Mouse (Mus musculus): ENCODE measurements around the gene Fam227b. TPM values are rescaled to one million over a fixed set of nuclear protein-coding genes. Genes with fewer than 3 reads are reported as not detected.

Gene Fam227b
- total RNA-seq, 2 experiments from 2014 or later, result not detected

DNA sequence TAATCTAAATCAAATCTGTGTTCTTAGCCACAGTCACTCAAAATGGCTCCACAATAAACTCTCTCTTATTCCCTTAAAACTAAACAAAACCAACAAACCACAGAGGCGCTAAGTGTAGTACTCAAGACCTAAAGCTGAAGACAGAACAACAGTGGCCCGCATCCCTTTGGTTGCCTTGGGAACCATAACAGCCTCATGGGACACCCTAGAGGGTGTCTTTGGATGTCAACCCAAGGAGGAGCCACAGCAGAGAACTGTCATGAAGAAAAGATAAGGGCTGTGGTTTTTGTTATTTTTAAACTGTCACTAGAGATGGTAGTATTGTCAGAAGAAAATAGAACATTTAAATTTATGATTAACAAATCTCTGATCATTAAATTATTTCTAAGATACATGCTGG is 145.1 kb downstream of the Fam227b start:
- no peak for DNase-seq (ENCODE audit: low spot score in 2 of 2)

DNA sequence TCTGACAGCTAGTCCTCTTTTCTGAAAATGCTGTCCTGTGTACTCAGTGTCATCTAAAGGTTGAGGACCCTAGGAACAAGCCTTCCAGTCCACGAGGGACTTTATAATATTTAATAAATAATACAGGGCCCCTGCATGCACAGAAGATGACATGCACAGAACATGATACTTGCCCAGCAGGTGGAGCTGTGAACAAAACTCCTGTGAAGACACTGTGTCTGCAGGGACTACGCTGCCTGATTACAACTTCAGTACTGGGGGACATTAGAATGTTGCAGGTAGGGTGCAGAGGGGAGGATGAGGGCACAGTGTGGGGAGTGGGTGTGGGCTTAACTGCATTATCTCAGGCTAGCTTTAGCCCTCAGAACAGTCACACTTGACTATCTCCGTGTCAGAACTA is 145.7 kb downstream of the Fam227b start:
- DNase-seq (ENCODE audit: low spot score in 2 of 2), result peak; percentile 20 to 50

DNA sequence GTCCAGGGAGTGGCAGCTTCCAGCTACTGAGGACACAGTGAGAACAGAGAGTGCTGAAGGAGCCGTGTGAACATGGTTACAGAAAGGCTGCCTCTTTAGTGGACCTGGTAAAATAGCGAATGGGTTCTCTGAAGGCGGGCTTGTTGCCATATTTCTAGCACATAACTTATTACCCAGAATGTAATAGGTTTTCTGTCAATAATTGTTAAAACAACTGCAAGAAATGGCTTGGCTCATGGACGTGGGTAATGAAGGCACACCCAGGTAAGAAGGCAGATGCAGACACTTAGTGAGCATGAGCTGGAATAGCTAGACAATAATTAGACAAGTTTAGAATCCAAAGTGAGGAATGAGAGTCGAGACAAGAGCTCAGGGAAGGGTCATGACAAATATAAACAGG is 149.5 kb downstream of the Fam227b start:
- no peak for DNase-seq (ENCODE audit: low spot score in 2 of 2)

DNA sequence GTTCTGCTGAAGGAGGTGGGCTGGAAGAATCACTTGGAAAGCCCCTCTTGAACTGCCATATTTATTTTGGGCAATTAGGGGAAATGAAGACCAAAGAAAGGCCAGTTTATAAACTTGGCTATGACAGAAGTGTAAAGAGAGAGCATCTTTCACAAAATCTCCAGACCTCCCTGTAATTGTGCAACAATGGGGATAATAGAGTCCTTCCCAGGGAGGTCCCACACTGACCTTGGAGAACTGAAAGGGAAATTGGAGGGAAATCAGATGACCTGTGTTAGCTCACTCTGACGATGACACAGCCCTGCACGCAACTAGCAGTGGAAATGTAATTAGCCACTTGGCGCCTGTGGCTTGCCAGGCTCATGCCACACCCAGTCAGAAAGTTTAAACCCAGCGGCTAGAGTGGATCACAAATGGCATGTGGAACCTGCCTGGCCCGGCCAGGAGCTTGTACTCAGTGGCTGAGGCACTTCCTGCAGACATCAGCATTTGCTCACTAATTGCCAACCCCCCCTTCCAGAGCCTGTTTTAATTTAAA is 175.9 kb downstream of the Fam227b start:
- no peak for DNase-seq (ENCODE audit: low spot score in 2 of 2)

DNA sequence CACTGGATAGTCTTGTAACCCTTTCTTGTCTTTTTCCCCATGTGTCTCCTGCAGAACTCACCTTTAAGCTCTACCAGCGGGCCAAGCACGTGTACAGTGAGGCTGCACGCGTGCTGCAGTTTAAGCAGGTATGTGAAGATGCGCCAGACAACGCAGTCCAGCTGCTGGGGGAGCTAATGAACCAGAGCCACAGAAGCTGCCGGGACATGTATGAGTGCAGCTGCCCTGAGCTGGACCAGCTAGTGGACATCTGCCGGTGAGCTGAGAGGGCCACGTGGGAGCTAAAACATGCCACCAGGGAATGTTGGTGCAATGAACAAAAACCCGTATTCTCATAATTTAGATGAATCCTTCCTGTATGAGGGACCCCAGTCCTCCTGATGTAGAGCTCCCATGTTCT is 176.6 kb downstream of the Fam227b start:
- no peak for DNase-seq (ENCODE audit: low spot score in 2 of 2)

DNA sequence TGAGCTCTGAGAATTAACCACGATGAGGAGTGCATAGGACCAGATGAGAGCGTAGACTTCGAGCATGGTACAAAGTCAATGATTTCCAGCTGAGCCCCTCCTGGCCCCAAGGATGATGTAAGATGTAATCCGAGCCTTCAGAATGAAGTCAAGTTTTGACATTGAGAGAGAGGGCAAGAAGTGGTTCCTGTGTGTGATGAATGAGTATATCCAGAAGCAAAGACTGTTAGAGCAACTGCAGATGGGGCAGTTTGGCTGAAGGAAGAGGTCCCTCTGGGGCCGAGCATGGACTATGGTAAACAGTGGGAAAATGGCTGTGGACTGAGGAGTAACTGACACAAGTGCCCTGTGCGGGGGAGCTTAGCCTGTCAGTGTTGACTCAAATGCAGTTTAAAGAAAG is 178.6 kb downstream of the Fam227b start:
- DNase-seq (ENCODE audit: low spot score in 2 of 2), result no peak

DNA sequence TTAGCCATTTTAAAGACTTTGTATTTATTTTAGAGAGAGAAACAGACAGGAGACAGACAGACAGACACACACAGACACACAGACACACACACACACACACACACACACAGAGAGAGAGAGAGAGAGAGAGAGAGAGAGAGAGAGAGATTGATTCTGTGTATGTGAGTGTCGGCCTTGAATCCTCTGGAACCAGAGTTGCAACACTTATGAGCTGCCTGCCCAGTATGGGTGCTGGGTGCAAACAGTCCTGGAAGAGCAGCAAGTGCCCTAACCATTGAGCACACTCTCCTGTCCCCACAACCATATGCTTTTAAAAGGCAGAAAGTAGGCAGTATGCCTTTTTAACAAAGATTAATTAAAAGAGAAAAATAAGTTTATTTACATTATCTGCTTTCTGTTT is 183.0 kb downstream of the Fam227b start:
- no peak for DNase-seq (ENCODE audit: low spot score in 2 of 2)

DNA sequence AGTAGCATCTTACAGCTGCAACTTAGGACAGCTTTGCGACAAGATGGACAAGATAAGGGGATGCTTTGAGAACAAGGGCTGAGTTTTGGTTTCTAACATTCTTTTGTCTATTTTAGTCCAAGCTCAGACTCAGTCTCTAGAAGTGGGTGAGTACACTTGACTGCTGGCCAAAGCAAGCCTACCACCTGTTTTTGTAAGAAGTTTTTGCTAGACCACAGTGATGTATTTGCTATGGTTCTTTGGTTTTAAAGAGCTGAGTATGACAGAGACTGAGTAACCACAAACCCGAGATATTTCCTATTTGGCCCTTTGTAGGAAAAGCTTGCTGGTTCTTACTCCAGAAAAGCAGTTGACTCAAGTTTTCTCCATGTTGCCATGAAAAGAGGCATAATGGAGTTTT is 203.6 kb downstream of the Fam227b start:
- no peak for DNase-seq (ENCODE audit: low spot score in 2 of 2)

DNA sequence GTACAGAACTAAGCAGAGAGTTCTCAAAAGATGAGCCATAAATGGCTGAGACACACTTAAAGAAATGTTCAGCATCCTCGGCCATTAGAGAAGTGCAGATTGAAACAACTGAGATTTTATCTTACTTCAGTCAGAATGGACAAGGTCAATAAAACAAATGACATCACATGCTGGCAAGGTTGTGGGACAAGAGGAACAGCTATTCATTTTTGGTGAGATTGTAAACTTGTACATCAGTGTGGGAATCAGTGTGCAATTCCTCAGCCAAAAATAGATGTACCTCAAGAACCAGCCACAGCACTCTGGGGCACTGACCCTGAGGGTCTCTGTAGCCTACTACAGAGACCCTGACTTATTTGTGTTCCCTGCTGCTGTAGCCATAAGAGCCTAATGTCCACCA is 208.5 kb downstream of the Fam227b start:
- DNase-seq (ENCODE audit: low spot score in 2 of 2), result no peak

DNA sequence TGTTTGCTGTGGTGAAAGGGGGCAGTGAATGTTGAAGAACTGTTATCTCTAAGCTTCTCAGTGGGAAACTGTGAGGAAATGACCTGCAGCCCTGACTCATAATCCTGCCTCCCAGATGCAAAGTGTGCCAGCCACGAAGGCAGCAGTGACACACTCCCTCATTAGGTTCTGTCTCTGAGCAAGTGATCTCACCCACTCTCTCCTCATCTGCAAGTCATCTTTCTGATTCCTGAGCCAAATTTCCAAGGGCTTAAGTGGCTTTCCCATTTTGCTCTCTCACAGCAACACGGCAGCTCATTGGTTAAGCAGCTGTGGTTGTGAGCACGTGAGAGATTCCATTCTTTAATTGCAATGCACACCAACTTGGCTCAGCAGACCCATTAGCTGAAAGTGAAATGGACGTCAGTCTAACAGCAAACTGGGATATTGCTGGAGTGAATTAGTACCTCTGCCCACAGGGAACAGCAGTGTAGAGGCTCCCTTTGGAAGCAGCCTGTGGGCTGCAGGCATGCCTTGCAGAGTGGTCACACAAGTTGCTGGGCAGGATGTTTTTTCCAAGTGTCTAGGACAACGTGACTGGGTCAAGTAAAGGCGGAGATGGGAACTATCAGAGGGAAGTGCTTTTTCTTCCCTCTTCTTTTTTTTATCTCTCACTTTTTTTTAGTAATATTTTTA is 210.6 kb downstream of the Fam227b start:
- DNase-seq (ENCODE audit: low spot score in 2 of 2), result no peak

DNA sequence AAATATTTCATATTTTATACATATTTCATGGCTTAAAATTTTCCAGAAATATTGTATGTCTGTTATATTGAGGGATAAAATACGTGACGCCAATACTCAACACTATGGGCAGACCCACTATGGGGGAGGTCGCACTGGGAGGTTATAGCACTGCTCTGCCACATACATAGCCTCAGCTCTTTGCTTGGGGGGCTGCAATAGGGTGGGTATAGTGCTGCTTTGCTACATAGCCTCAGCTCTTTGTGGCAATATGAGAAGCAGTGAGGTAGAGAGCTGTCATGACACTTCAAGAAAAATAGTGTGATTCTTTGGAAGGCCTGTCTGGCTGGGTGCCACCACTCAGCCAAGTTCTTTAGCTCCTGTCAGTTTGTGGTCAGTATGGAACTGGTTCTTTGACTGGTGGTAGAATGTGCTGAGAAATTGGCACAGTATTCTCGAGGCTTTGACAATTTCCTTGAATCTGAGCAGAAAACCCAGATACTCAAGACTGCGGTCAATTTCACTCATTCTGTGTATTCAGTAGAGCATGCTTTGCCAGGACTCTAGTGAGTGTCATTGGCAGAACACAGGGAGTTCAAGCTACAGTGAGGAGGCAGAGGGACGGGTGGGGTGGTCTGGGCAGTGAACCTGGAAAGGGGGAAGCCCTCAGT is 212.7 kb downstream of the Fam227b start:
- DNase-seq (ENCODE audit: low spot score in 2 of 2), result no peak

DNA sequence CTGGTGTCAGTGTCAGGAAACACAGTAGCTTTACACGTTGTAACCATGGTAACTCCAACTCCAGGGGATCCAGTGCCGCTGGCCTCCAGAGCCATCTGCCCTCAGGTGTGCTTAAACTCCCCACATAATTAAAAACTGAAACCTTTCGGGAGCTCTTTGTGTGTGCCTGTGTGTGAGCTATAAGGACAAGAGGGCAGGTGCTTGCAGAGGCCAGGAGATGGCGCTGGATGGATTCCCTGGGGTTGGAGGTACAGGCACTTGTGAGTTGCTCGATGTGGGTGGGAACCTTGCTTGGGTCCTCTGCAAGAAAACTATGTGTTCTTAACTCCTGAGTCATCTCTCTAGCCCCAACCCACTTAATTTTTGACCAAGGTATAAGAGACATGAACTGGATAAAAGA is 215.4 kb downstream of the Fam227b start:
- DNase-seq (ENCODE audit: low spot score in 2 of 2), result no peak

DNA sequence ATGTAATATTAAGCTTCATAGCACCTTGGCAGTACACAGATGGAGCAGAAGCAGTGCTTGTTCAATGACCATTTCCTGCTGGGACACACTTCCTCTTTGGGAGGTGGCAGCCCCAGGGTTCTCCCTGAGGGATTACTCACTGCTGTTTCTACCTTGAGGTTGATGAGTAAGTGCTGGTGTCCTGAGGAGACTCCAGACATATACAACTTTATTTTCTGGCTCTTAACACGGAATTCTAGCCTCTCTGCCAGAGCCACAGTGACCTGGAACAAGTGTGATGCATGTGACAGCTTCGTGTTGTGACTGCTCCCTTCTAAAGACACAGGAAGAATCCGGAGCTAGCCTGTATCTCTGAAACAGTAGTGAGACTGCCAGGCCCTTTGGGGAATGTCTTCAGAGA is 217.8 kb downstream of the Fam227b start:
- DNase-seq (ENCODE audit: low spot score in 2 of 2), result no peak

Other genes with a start within 250 kb of the Fam227b start
- 10 to 100 TPM; 18.0 to 20.8 TPM for gene Fgf7, start 117.3 kb downstream of the Fam227b start, total RNA-seq (2021)
- 1 to 10 TPM; 7.7 to 9.5 TPM for gene Dtwd1, start 137 bp upstream of the Fam227b start, total RNA-seq (2021)
- gene Gm17555, start 63.1 kb upstream of the Fam227b start, total RNA-seq (2021), result not detected

Measured in gastrocnemius, postnatal 4 days (tissue).